Mouse (Mus musculus) layer of hippocampus, adult 9-10 months (tissue): Measurements from ENCODE around the gene Fyb2.
A peak's percentile ranks its signal among the peaks of the same experiment; 100 is the strongest.

Experiments
- DNase-seq: peaks from one replicate; pipeline ENCODE4 v3.0.0; 2022; ENCODE audit warnings: low spot score

Fyb2 gene

DNA sequence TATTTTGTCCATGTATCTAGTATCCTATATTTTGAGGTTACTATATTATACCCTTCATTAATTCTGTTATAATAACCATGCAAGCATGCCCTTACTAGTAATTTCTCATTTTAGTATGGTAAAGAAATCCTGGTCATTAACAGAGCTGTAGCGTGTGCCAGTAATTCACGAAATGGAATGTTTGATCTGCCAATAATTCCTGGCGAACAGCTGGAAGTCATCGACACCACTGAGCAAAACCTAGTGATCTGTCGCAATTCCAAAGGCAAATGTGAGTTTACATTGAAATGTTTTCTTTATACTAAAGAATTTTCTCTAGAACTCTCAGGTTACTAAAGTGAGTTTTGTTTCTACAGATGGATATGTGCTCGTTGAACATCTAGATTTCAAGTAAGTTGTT is 102.2 kb downstream of the Fyb2 start:
- DNase-seq, result no peak

DNA sequence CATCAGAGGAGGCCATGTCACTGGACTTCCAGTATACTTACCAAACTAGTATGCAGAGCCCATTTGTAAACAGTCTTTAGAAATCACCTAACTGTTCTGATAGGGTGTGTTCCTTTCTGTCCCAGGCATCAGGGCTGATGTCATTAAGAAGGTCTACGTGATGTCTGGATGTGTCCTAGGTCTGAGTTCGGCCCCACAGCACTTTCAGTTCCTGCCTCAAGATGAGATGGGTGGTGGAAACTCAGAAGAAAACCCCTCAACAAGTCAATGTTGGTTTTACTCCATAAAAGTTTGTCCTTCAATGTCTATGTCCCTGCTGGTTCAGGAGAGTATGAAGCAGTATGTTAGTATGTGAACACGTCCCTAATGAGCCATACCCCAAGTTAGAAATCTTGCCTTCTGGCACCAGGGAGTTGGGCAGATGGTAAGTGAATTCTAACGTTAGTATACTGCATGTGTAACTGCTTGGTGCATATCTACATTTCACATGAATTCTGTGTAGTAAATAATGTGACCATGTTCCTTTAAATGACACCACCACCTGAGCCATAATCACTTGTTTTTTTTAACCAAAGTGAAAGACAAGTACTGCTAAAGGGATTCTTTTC is 102.9 kb downstream of the Fyb2 start:
- no peak for DNase-seq

DNA sequence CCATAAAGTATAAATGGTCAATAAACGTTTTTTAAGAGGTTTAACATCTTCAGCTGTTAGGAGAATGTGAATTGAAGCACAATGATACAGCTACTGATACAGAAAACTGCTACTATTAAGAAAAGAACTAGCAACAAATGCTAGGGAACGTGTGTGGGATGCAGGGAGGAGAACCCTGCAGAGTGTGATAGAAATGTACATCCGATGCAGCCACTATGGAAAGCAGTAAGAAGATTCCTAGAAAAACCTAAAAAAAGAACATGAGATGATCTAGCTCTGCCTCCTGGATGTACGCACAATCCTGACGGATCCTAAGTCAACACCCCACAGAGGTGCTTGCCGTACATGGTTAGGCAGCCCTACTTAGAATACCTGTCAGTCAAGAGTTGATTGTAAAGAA is 114.0 kb downstream of the Fyb2 start:
- no peak for DNase-seq

DNA sequence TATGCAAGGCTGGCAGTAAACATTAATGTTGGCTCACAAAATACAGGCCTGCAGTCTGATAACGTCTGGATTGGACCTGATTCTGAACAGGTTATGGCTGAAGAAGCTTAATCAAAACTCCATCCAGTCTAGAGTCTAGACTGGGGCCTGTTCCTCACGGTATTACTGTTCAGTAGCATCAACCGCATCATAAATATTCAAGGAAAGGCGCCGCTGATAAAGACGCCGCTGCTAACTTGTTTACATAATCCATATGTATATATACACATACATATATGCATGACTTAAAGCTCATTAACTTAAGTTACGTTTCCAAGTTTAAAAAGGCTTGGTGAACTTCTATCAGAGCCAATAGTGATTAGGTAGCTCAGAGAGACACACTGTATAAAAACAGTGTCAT is 117.8 kb downstream of the Fyb2 start:
- DNase-seq, result no peak

DNA sequence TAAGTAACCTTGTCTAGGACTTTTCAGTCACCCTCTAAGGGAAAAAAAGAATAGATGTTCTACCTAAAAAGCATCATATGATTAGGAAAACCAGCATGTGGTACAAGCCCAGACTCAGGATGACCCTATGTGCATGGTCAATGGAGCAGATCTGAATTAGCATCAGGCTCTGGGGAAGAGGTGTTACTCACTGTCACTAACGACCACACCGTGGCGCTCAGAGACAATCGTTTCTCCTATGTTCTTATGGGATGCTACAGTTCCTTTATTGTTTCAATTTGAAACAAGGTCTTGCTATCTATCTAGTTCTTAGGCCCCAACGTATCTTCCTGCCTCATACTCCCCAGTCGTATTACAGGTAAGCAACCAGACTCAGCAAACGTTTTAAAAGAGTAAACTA is 119.9 kb downstream of the Fyb2 start:
- DNase-seq, result no peak

DNA sequence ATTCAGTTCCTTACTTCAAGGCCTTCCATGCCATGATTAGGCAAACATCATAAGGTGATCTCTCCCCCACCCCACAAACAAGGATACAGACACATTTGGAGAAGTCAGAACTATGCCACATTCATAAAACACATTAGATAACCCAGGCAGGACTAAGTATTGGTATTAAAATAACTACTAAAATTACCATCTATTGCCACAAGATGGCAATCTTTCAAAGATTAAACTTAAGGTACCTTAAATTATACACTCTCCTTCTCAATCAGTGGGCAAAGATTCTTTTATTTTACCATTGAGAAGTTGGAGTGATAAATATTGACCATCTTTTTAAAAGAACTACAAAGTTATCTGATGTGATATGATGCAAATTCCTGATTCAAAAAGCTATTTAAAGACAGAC is 121.0 kb downstream of the Fyb2 start:
- DNase-seq, result peak; percentile 32

DNA sequence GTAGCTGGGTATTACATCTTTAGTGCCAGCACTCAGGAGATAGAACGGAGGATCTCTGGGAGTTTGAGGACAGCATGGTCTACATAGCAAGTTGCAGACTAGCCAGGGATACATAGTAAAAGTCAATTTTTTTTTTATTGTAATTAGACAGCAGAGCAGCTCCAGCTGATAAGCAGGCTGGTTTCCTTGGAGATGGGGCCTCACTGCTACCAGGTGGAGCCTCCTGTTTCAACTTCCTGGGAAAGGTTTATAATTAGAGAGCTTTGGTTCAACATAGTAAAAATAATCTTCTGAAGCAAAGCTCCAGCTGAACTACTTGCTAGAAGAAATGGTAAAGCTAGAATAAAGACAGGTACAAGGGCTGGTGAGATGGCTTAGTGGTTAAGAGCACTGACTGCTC is 136.8 kb downstream of the Fyb2 start:
- DNase-seq, result no peak

DNA sequence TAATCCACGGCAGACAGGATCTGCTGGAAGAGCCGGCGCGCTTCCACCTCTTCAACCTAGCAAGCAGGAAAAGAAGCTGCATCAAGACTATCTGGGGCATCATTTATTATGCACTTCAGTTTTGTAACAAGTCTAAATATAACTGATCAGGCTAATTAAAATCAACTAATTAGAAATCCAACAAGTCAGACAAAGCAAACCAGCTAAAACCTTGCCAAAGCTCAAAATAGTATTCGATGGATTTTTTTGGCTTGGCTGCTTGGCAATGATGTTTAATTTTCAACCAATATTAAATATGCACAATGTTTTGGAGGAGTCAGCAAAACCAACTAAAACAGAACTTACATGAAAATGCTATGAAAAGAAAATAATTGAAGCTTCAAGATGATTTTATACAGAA is 138.0 kb downstream of the Fyb2 start:
- DNase-seq, result no peak
